Mouse (Mus musculus) stomach, postnatal 0 days (tissue): ENCODE measurements around the gene Gatad1. TPM values are rescaled to one million over a fixed set of nuclear protein-coding genes. Genes with fewer than 3 reads are reported as not detected.
"Not testable (repeated sequence)": the region's sequence is repeated elsewhere in the genome, so short reads cannot be mapped to it uniquely, and the experiment has no call there.

Experiments
- ATAC-seq: fragments of 200-750 bp; cut with Nextera tagmentation; 2 replicates; pipeline ENCODE4 v1.8.0; 2017; ENCODE audit not compliant: low FRiP score, low TSS enrichment
- DNase-seq: peaks from one replicate; pipeline ENCODE4 v3.0.0-alpha.2; 2016; ENCODE audit warnings: low spot score
- H3K27ac ChIP-seq: fragments of 300-500 bp; sonication (generic); replicated peaks from 2 replicates; pipeline ENCODE4 v1.5.1; 2014; ENCODE audit warnings: mild to moderate bottlenecking, control low read depth
- H3K27me3 ChIP-seq: fragments of 300-500 bp; sonication (generic); 2 replicates; pipeline ENCODE4 v1.6.1; 2014; ENCODE audit warnings: low read length; ENCODE audit not compliant: control insufficient read depth, insufficient read depth
- H3K36me3 ChIP-seq: fragments of 300-500 bp; sonication (generic); 2 replicates; pipeline ENCODE4 v1.6.1; 2014; ENCODE audit warnings: low read length, mixed read lengths; ENCODE audit not compliant: control insufficient read depth, insufficient read depth
- H3K4me1 ChIP-seq: fragments of 300-500 bp; sonication (generic); replicated peaks from 2 replicates; pipeline ENCODE4 v1.6.1; 2014; ENCODE audit warnings: antibody characterized with exemption; ENCODE audit not compliant: control insufficient read depth, insufficient read depth
- H3K4me2 ChIP-seq: fragments of 300-500 bp; sonication (generic); replicated peaks from 2 replicates; pipeline ENCODE4 v1.6.1; 2014; ENCODE audit warnings: low read depth, mild to moderate bottlenecking, control low read depth, moderate library complexity
- H3K4me3 ChIP-seq: fragments of 300-500 bp; sonication (generic); 2 replicates; pipeline ENCODE4 v1.5.1; 2014; ENCODE audit warnings: low read depth, low read length, control low read depth
- H3K9ac ChIP-seq: fragments of 300-500 bp; sonication (generic); 2 replicates; pipeline ENCODE4 v1.6.1; 2014; ENCODE audit warnings: mild to moderate bottlenecking, low read length, control low read depth, mixed read lengths
- H3K9me3 ChIP-seq: fragments of 300-500 bp; sonication (generic); 2 replicates; pipeline ENCODE4 v1.6.1; 2016; ENCODE audit warnings: low read length; ENCODE audit not compliant: control insufficient read depth
- CTCF ChIP-seq: IDR thresholded peaks from 2 replicates; pipeline ENCODE4 v1.5.1; 2016; ENCODE audit warnings: antibody characterized with exemption, low read depth, mild to moderate bottlenecking, moderate library complexity
- EP300 ChIP-seq: optimal IDR thresholded peaks from 2 replicates; pipeline ENCODE3; 2016; ENCODE audit warnings: antibody characterized with exemption
- WGBS: fragments of 180-500 bp; shearing (Covaris S2); extraction: QIAGEN DNeasy Blood & Tissue Kit; methylation state at CpG from one replicate; pipeline ENCODE4 v1.1.7; 2014; 5-methylcytosine and 5-hydroxymethylcytosine counted together
- polyA plus RNA-seq: library from polyadenylated mRNA; unstranded; fragments of >200 nt; fragmentation: Nextera tagmentation; extraction: Ambion mirVana; gene quantifications from 2 replicates; pipeline ENCODE4 v1.2.1, GENCODE M21; 2015

Gene Gatad1
- polyA plus RNA-seq, 1 experiment from 2014 or later: 40.6 TPM

DNA sequence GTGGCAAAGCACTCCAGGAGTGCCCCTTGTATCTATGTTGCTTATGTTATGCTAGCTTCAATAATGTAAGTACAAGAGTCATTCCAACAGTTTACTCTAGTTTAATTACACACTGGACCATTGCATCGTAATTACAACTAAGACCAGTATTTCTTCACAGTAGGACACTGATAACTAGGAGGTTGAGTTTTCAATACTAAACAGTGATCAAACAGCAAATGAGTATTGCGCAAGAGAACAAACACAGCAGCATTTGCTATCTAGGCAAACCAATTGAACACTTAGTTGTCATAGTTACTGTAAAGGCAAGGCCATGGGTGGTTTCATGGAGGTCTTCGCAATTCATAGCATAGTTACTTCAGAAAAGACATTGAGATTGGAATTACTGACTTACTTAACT lies 34.3 kb upstream of the Gatad1 start:
- no peaks in the 10 kb centered on the region for H3K4me1 ChIP-seq
- no peaks in the 10 kb centered on the region for H3K27me3 ChIP-seq
- no peak overlapping the region for H3K4me2 ChIP-seq
- no peak for DNase-seq
- ATAC-seq: no peak
- peaks cover 16% of the 10 kb centered on the region for H3K36me3 ChIP-seq
- H3K27ac ChIP-seq: no peak overlapping the region
- no peaks in the 10 kb centered on the region for H3K9me3 ChIP-seq
- TF ChIP-seq EP300 (no peak), CTCF (no peak)
- no peak overlapping the region for H3K4me3 ChIP-seq
- no peak overlapping the region for H3K9ac ChIP-seq
- 94% methylated on average over 3 of the region's 3 CpGs for WGBS

DNA sequence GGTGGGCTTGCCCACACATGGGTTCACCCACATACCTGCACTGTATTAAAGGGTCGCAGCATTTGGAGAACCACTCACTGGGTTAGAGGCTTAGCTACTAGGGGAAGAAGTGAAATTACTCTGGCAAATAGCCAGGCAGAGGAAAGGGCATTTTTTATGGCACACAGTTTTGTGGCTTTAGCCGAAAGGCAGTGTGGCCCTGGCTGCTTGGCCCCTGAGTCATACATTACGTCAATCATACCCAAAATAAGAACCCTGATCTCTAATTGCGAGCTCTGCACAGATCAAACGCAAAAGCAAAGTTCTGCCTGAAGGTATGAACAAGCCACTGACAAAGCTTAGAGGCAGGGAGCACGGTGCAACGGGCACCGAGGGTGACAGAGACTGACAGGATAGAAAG lies 31.3 kb upstream of the Gatad1 start:
- no peaks in the 10 kb centered on the region for H3K9me3 ChIP-seq
- no peak overlapping the region for H3K27ac ChIP-seq
- no peak for TF ChIP-seq CTCF
- no peak for TF ChIP-seq EP300
- 79% methylated on average over 8 of the region's 8 CpGs for WGBS
- H3K4me3 ChIP-seq: no peak overlapping the region
- peaks cover 9% of the 10 kb centered on the region for H3K36me3 ChIP-seq
- H3K4me1 ChIP-seq: no peaks in the 10 kb centered on the region
- H3K27me3 ChIP-seq: no peaks in the 10 kb centered on the region
- H3K4me2 ChIP-seq: no peak overlapping the region
- H3K9ac ChIP-seq: no peak overlapping the region
- ATAC-seq (no peak), DNase-seq (no peak)

DNA sequence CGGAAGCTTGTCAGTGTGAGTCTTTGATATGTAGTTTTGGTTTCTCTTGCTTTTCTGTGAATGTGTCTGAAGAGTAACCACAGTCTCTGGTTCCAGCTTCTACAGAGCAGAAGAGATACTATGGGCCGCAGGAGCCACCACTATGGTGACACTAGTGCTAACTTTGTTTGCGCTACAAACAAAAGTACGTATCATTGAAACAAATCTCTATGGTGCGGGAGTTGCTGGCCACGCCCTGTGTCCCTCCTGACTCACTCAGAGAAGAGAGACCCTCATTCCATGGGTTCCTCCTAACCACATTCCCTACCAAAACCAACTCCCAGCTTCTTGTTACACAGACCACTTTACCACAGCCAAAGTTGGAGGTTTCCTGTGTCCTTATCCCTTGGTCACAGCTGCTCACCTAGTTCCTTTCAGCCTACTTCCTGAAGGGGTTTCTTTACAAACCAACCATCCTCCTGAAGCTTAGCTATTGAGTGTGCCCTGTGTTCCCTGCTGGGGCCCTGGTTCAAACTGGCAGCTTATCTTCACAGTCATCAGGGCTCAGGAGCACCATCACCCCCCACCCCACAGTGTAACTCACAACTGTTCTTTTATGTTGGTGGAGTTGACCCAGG lies 13.1 kb upstream of the Gatad1 start:
- 78% methylated on average over 6 of the region's 6 CpGs for WGBS
- TF ChIP-seq EP300: no peak
- no peak for TF ChIP-seq CTCF
- Histone ChIP-seq H3K27ac (no peak overlapping the region), H3K4me3 (no peak overlapping the region), H3K9ac (no peak overlapping the region), H3K4me1 (no peaks in the 10 kb centered on the region), H3K36me3 (no peaks in the 10 kb centered on the region), H3K9me3 (no peaks in the 10 kb centered on the region), H3K27me3 (no peaks in the 10 kb centered on the region), H3K4me2 (no peak overlapping the region)
- ATAC-seq (no peak), DNase-seq (no peak)

DNA sequence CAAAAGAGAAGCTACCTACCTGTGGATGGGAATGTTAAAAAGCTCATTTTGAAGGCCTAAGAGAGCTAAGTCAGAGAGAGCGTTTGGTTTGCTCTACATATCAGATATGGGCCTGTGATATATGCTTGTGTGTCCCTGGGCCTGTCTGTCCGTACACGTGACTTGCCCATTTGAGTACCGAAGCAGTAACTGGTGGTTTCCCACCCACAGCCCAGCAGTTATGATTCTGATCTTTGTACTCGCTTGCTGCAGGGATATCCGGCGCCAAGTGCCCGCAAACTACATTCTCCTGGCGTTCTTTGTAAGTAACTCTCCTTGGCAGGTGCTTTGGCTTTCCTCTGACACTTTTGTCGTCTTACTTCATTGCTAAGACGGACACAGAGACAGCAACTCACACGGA lies 9.6 kb upstream of the Gatad1 start:
- WGBS: 83% methylated on average over 12 of the region's 12 CpGs
- no peak for ATAC-seq
- no peak for DNase-seq
- Histone ChIP-seq H3K36me3 (no peaks in the 10 kb centered on the region), H3K9me3 (no peaks in the 10 kb centered on the region), H3K4me3 (no peak overlapping the region), H3K27me3 (no peaks in the 10 kb centered on the region), H3K9ac (no peak overlapping the region), H3K4me2 (no peak overlapping the region), H3K4me1 (no peaks in the 10 kb centered on the region), H3K27ac (no peak overlapping the region)
- TF ChIP-seq CTCF (no peak), EP300 (no peak)

DNA sequence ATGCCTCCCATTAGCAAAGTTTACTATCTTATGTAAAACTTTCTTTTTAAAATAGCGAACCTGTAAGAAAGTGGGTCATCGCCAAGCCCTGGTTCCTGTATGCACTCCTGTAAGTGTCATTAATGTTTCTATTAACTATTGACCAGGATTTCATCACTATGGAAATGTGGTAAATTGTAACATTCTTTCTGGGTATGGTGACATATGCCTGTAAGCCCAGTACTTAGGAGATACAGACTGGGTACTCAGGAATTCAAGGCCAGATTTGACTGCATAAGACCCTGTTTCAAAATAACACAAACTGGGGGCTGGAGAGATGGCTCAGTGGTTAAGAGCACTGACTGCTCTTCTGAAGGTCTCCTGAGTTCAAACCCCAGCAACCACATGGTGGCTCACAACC lies 8.2 kb upstream of the Gatad1 start:
- ATAC-seq (no peak), DNase-seq (no peak)
- Histone ChIP-seq H3K4me1 (no peaks in the 10 kb centered on the region), H3K9me3 (no peaks in the 10 kb centered on the region), H3K27me3 (no peaks in the 10 kb centered on the region), H3K36me3 (no peaks in the 10 kb centered on the region), H3K4me2 (no peak overlapping the region), H3K9ac (no peak overlapping the region), H3K27ac (no peak overlapping the region), H3K4me3 (no peak overlapping the region)
- TF ChIP-seq CTCF (no peak), EP300 (no peak)
- WGBS: 87% methylated on average over 2 of the region's 2 CpGs

DNA sequence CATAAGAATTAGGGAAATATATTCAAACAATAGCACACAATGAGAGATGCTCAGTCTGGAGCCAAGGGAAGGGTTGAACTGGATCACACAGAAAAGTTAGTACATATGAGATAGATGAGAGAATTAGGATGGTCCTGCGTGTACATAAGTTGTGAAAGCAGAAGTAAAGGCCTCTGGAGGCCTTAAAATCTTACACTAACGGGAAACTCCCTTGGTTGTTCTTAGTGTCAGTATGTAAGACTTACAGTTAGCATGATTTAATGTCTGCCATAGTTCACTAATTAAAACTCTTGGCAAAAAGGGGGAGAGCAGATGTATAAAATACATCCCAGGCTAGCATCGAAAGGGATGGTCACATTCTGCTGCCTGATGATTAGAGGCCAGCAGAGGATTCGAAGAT lies 3.2 kb downstream of the Gatad1 start:
- no peaks in the 10 kb centered on the region for H3K27me3 ChIP-seq
- no peak for DNase-seq
- 86% methylated on average over 4 of the region's 4 CpGs for WGBS
- no peak overlapping the region for H3K9ac ChIP-seq
- no peaks in the 10 kb centered on the region for H3K9me3 ChIP-seq
- H3K4me1 ChIP-seq: no peaks in the 10 kb centered on the region
- no peak for TF ChIP-seq EP300
- TF ChIP-seq CTCF: no peak
- H3K4me3 ChIP-seq: no peak overlapping the region
- no peak overlapping the region for H3K4me2 ChIP-seq
- H3K27ac ChIP-seq: no peak overlapping the region
- H3K36me3 ChIP-seq: no peaks in the 10 kb centered on the region
- ATAC-seq: no peak

DNA sequence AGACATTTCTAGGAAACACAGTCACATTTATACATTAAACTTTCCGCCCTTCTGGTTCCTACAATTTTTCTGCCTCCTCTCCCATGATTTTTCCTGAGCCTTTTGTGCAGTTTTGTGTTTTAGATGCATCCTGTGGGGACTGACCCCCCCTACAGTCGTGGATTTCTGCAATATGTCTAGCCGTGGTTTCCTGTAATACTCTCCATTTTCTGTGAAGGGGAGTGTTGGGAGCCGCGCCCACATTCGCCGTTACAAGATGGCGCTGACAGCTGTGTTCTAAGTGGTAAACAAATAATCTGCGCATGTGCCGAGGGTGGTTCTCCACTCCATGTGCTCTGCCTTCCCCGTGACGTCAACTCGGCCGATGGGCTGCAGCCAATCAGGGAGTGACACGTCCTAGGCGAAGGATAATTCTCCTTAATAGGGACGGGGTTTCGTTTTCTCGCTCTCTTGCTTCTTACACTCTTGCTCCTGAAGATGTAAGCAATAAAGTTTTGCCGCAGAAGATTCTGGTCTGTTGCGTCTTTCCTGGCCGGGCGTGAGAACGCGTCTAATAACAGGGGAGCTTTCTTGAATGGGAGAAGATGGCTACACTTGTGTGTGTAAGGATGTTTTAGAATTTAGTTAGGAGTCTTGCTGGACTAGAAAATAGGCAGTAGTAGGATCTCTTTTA lies 3.9 kb downstream of the Gatad1 start:
- H3K9me3 ChIP-seq, ATAC-seq: not testable (repeated sequence)
- 92% methylated on average over 14 of the region's 25 CpGs for WGBS

More for the DNA sequence above, 3.9 kb downstream of the Gatad1 start:
- H3K27me3 ChIP-seq, H3K27ac ChIP-seq, H3K4me2 ChIP-seq, H3K9ac ChIP-seq, H3K4me1 ChIP-seq, DNase-seq, H3K4me3 ChIP-seq, H3K36me3 ChIP-seq: not testable (repeated sequence)
